Mouse (Mus musculus) splenic B cell, adult 2 months (primary cell): ENCODE measurements around the gene Vac14.

Experiments used
- DNase-seq: peaks from one replicate; pipeline ENCODE4 v3.0.0-alpha.2; 2011; ENCODE audit warnings: low read depth, low spot score
- H3K27me3 ChIP-seq: 2 replicates; pipeline ENCODE4 v1.6.1; 2012; ENCODE audit warnings: mild to moderate bottlenecking, low read length, moderate library complexity, mixed read lengths; ENCODE audit not compliant: control insufficient read depth, poor library complexity, insufficient read depth, severe bottlenecking
- H3K36me3 ChIP-seq: 2 replicates; pipeline ENCODE4 v1.6.1; 2012; ENCODE audit warnings: mild to moderate bottlenecking, low read length, moderate library complexity, mixed read lengths; ENCODE audit not compliant: control insufficient read depth, poor library complexity, insufficient read depth, severe bottlenecking

The Vac14 gene

GRCm38 (mm10) chr8:110633814-110634213, 15.4 kb downstream of the Vac14 start:
- Histone ChIP-seq H3K27me3 (no peaks in the 10 kb centered on the region), H3K36me3 (peaks cover 6% of the 10 kb centered on the region)
- DNase-seq = no peak

- DNase-seq = no peak
- Histone ChIP-seq H3K27me3 (no peaks in the 10 kb centered on the region), H3K36me3 (peaks cover 6% of the 10 kb centered on the region)
Observed at GRCm38 (mm10) chr8:110636182-110636581, 17.8 kb downstream of the Vac14 start.

- Histone ChIP-seq H3K36me3 (no peaks in the 10 kb centered on the region; the same call in 1 of the 2 replicates), H3K27me3 (no peaks in the 10 kb centered on the region)
- DNase-seq = no peak
Observed at GRCm38 (mm10) chr8:110642331-110642730, 23.9 kb downstream of the Vac14 start.

- no peak for DNase-seq
- Histone ChIP-seq H3K27me3 (no peaks in the 10 kb centered on the region), H3K36me3 (no peaks in the 10 kb centered on the region; the same call in 1 of the 2 replicates)
Observed at GRCm38 (mm10) chr8:110643177-110643576, 24.8 kb downstream of the Vac14 start.

- H3K36me3 ChIP-seq = peaks cover 1% of the 10 kb centered on the region
- H3K27me3 ChIP-seq = no peaks in the 10 kb centered on the region
- DNase-seq = no peak
Observed at GRCm38 (mm10) chr8:110644422-110644821, 26.0 kb downstream of the Vac14 start.

- no peaks in the 10 kb centered on the region for H3K27me3 ChIP-seq
- no peak for DNase-seq
- H3K36me3 ChIP-seq = peaks cover 1% of the 10 kb centered on the region
Observed at GRCm38 (mm10) chr8:110644901-110645300, 26.5 kb downstream of the Vac14 start.

- no peak for DNase-seq
- H3K36me3 ChIP-seq = peaks cover 1% of the 10 kb centered on the region
- no peaks in the 10 kb centered on the region for H3K27me3 ChIP-seq
Observed at GRCm38 (mm10) chr8:110645340-110645739, 27.0 kb downstream of the Vac14 start.

GRCm38 (mm10) chr8:110646064-110646463, 27.7 kb downstream of the Vac14 start:
- Histone ChIP-seq H3K27me3 (no peaks in the 10 kb centered on the region), H3K36me3 (peaks cover 1% of the 10 kb centered on the region)
- peak; percentile 23 for DNase-seq

GRCm38 (mm10) chr8:110648577-110648976, 30.2 kb downstream of the Vac14 start:
- H3K36me3 ChIP-seq = peaks cover 3% of the 10 kb centered on the region
- no peak for DNase-seq
- H3K27me3 ChIP-seq = no peaks in the 10 kb centered on the region

- no peak for DNase-seq
- no peaks in the 10 kb centered on the region for H3K27me3 ChIP-seq
Observed at GRCm38 (mm10) chr8:110649286-110649685, 30.9 kb downstream of the Vac14 start.

GRCm38 (mm10) chr8:110650838-110651237, 32.5 kb downstream of the Vac14 start:
- DNase-seq = no peak
- Histone ChIP-seq H3K36me3 (peaks cover 5% of the 10 kb centered on the region), H3K27me3 (no peaks in the 10 kb centered on the region)

More at GRCm38 (mm10) chr8:110649286-110649685, 30.9 kb downstream of the Vac14 start:
- peaks cover 3% of the 10 kb centered on the region for H3K36me3 ChIP-seq

GRCm38 (mm10) chr8:110651847-110652246, 33.5 kb downstream of the Vac14 start:
- H3K36me3 ChIP-seq = peaks cover 5% of the 10 kb centered on the region
- no peak for DNase-seq
- no peaks in the 10 kb centered on the region for H3K27me3 ChIP-seq

- Histone ChIP-seq H3K27me3 (no peaks in the 10 kb centered on the region), H3K36me3 (peaks cover 4% of the 10 kb centered on the region)
- DNase-seq = no peak
Observed at GRCm38 (mm10) chr8:110654075-110655060, 36.0 kb downstream of the Vac14 start.

- Histone ChIP-seq H3K36me3 (peaks cover 4% of the 10 kb centered on the region), H3K27me3 (no peaks in the 10 kb centered on the region)
- DNase-seq = no peak
Observed at GRCm38 (mm10) chr8:110655827-110656226, 37.4 kb downstream of the Vac14 start.

- DNase-seq = no peak
- H3K36me3 ChIP-seq = peaks cover 4% of the 10 kb centered on the region
- H3K27me3 ChIP-seq = no peaks in the 10 kb centered on the region
Observed at GRCm38 (mm10) chr8:110657661-110658060, 39.3 kb downstream of the Vac14 start.
